Mouse (Mus musculus): ENCODE data around the gene Akap13. TPM values are rescaled to one million over a fixed set of nuclear protein-coding genes. Genes with fewer than 3 reads are reported as not detected.

Gene Akap13
- total and polyA plus RNA-seq, 3 experiments: 11.4 to 32.5 (median 27.7) TPM

- Histone ChIP-seq H3K36me3 (replicated peaks in 1 of 2; ENCODE audit: control insufficient read depth in 1 of 2, insufficient read depth in 1 of 2, low read length in 1 of 2) (peaks cover 0 to 6% of the 10 kb centered on the region in 2 experiments), H3K79me2 (replicated peaks; ENCODE audit: control insufficient read depth, extremely low read depth, insufficient read depth, poor library complexity, severe bottlenecking) (peaks cover 18% of the 10 kb centered on the region), H3K27ac (ENCODE audit: insufficient read depth, low read depth) (no peak overlapping the region), H3K4me2 (ENCODE audit: insufficient read depth, low read depth, poor library complexity, severe bottlenecking) (no peak overlapping the region), H3K9ac (ENCODE audit: insufficient read depth, low read depth) (no peak overlapping the region), H3K9me3 (replicated peaks; ENCODE audit: low read length) (no peaks in the 10 kb centered on the region), H3K27me3 (replicated peaks) (no peaks in the 10 kb centered on the region), H3K4me3 (replicated peaks in 1 of 3; ENCODE audit: low read depth in 2 of 3, low read length in 2 of 3, poor library complexity in 1 of 3) (no peak overlapping the region), H3K4me1 (ENCODE audit: control insufficient read depth in 1 of 2, insufficient read depth in 2 of 2) (peaks cover 11 to 59% of the 10 kb centered on the region in 2 experiments)
- TF ChIP-seq USF1 (IDR thresholded peaks at IDR 0.05; ENCODE audit: low read depth, low read length) (no peak), UBTF (IDR thresholded peaks at IDR 0.05; ENCODE audit: low read depth, low read length) (no peak), ZNF384 (IDR thresholded peaks at IDR 0.05; ENCODE audit: low read depth, low read length) (no peak), ETS1 (conservative IDR thresholded peaks at IDR 0.05; ENCODE audit: low read depth, low read length) (no peak), NRF1 (IDR thresholded peaks at IDR 0.05; ENCODE audit: low read depth, low read length) (no peak), EP300 (IDR thresholded peaks at IDR 0.05; ENCODE audit: low read length) (no peak), HCFC1 (IDR thresholded peaks at IDR 0.05; ENCODE audit: low read depth, low read length) (no peak), MXI1 (IDR thresholded peaks at IDR 0.05; ENCODE audit: low read depth, low read length) (no peak), ELF1 (IDR thresholded peaks at IDR 0.05; ENCODE audit: low read depth, low read length) (no peak), ZMIZ1 (IDR thresholded peaks at IDR 0.05; ENCODE audit: low read depth, low read length) (no peak), JUN (IDR thresholded peaks at IDR 0.05; ENCODE audit: insufficient read depth, low read depth, low read length) (no peak), MAFK (IDR thresholded peaks at IDR 0.05; ENCODE audit: insufficient replicate concordance, low read length) (no peak), RAD21 (IDR thresholded peaks at IDR 0.05; ENCODE audit: low read depth, low read length) (no peak)
- no peak for DNase-seq (ENCODE audit: extremely low read depth)
- dilution Hi-C loops (cut with MboI; ENCODE audit: extremely low pct_ligation_motif_present, extremely low pct_unique_long_range_greater_than_20kb, low sequenced_read_pairs): no loop called here
- in situ Hi-C loops (cut with MboI; ENCODE audit: low pct_ligation_motif_present, low pct_unique_long_range_greater_than_20kb, low sequenced_read_pairs): no loop called here
Measured at GRCm38 (mm10) chr7:75473294-75473693, 18.0 kb downstream of the Akap13 start.

GRCm38 (mm10) chr7:75474064-75474463 is 18.7 kb downstream of the Akap13 start:
- Histone ChIP-seq H3K36me3 (replicated peaks in 1 of 2; ENCODE audit: control insufficient read depth in 1 of 2, insufficient read depth in 1 of 2, low read length in 1 of 2) (peaks cover 0 to 9% of the 10 kb centered on the region in 2 experiments), H3K27me3 (replicated peaks) (no peaks in the 10 kb centered on the region), H3K9ac (ENCODE audit: insufficient read depth, low read depth) (no peak overlapping the region), H3K79me2 (replicated peaks; ENCODE audit: control insufficient read depth, extremely low read depth, insufficient read depth, poor library complexity, severe bottlenecking) (peaks cover 16% of the 10 kb centered on the region), H3K4me2 (ENCODE audit: insufficient read depth, low read depth, poor library complexity, severe bottlenecking) (no peak overlapping the region), H3K27ac (ENCODE audit: insufficient read depth, low read depth) (no peak overlapping the region), H3K4me3 (replicated peaks in 1 of 3; ENCODE audit: low read depth in 2 of 3, low read length in 2 of 3, poor library complexity in 1 of 3) (no peak overlapping the region), H3K9me3 (replicated peaks; ENCODE audit: low read length) (no peaks in the 10 kb centered on the region), H3K4me1 (ENCODE audit: control insufficient read depth in 1 of 2, insufficient read depth in 2 of 2) (peaks cover 11 to 64% of the 10 kb centered on the region in 2 experiments)
- TF ChIP-seq TCF12 (IDR thresholded peaks at IDR 0.05; ENCODE audit: low read depth, low read length) (no peak), SIN3A (IDR thresholded peaks at IDR 0.05; ENCODE audit: low read length) (no peak), UBTF (IDR thresholded peaks at IDR 0.05; ENCODE audit: low read depth, low read length) (no peak), USF2 (conservative IDR thresholded peaks at IDR 0.05; ENCODE audit: low read depth, low read length) (no peak), CHD2 (IDR thresholded peaks at IDR 0.05; ENCODE audit: low read length) (no peak)
- no peak for DNase-seq (ENCODE audit: extremely low read depth)
- dilution Hi-C loops (cut with MboI; ENCODE audit: extremely low pct_ligation_motif_present, extremely low pct_unique_long_range_greater_than_20kb, low sequenced_read_pairs): no loop called here
- in situ Hi-C loops (cut with MboI; ENCODE audit: low pct_ligation_motif_present, low pct_unique_long_range_greater_than_20kb, low sequenced_read_pairs): no loop called here
